17 mouse cellular contexts compared by ENCODE assay signal in the genomic region with DNA sequence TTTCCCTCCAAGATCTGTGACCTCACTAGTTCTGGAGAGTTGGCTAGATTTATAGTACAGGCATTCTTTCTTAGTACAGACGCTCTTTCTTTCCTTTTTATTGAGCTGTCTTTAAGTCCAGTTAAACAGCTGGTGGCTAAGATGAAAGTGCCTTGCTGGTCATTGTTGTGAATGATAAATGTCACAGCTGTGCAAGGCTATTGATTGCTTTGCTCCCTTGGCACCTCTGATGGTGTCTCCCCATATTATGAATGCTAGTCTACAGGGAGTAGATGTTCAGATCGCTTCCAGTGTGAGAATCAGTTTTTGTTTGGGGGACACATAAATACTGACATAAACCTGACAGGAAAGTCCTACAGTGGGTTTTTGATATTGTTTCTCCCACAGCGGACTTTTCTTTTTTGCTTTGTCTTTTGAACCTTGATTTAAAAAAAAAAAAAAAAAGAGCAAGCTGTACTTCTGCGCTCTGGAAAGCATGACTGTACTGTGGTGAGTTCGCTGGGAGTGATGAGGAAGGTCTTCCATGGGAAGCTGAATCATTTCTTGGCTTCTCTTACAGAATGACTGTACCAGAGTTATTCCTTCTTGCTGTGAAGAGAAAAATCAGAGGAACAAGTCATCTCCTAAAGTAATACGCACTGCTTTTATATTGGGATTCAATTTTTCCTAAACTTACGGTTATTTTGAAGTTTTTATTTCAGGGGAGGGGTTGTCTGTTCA.
DNase-seq lines count a peak whose midpoint lies in the region; ATAC-seq and TF ChIP-seq lines count a peak whose summit lies in the region.
"Had no signal": no experiment of that assay in that cellular context is flagged by ENCODE, and none has a peak within 500 bp of the region (broad histone marks: within the 10 kb centered on the region; RNA-seq: fewer than 3 reads in every experiment).

No protein-coding gene starts in this region.

- no peaks in the 10 kb centered on the region for H3K27me3 ChIP-seq in lung, embryonic 16.5 days (ENCODE audit: control insufficient read depth, insufficient read depth, low read depth, low read length)
- H3K27me3 ChIP-seq: CH12.LX; forebrain, embryonic 12.5 days; liver, embryonic 12.5 days had no signal

- no peak overlapping the region for H3K9ac ChIP-seq in lung, embryonic 16.5 days (ENCODE audit: low read length)
- H3K9ac ChIP-seq: forebrain, embryonic 12.5 days; liver, embryonic 12.5 days had no signal

- TF ChIP-seq CTCF in lung, adult 2 months (IDR thresholded peaks at IDR 0.05; ENCODE audit: insufficient read depth, low read length): no peak

- H3K4me2 ChIP-seq in lung, embryonic 16.5 days (ENCODE audit: low read depth, low read length): no peak overlapping the region
- H3K4me2 ChIP-seq: forebrain, embryonic 12.5 days; liver, embryonic 12.5 days had no signal

- H3K27ac ChIP-seq in lung, embryonic 16.5 days (ENCODE audit: low read length): no peak overlapping the region
- H3K27ac ChIP-seq in macrophage: peak overlapping the region; percentile 24
- H3K27ac ChIP-seq: embryonic facial prominence, embryonic 10.5 days; forebrain, embryonic 12.5 days; liver, embryonic 12.5 days had no signal

- peak; percentile 95 for DNase-seq in heart, adult 11 months
- no peak for DNase-seq in heart, adult 8-10 months (ENCODE audit: low spot score)
- no peak for DNase-seq in lung, adult 2 months
- DNase-seq in NIH3T3 (ENCODE audit: low read depth): peak; percentile 88
- DNase-seq in B cell, adult 2 months: no peak
- DNase-seq in left cerebral cortex, postnatal 36 days (ENCODE audit: low spot score in 2 of 2): no peak
- DNase-seq: adrenal gland, postnatal 25 days; cerebellum, adult 11-12 months; gastrocnemius, postnatal 14 days; heart, postnatal 4 days had no signal

- 74% methylated on average over 7 of the region's 7 CpGs for WGBS in lung, embryonic 16.5 days
- WGBS in lung, adult 2 months: 62% methylated on average over 7 of the region's 7 CpGs
- 88% methylated on average over 7 of the region's 7 CpGs for WGBS in macrophage (ENCODE audit: missing documents)

- peak; percentile 45; the same call in 1 of the 2 replicates for ATAC-seq in lung, embryonic 16.5 days (ENCODE audit: low read depth)
- ATAC-seq: liver, embryonic 12.5 days; midbrain, embryonic 16.5 days had no signal

- H3K9me3 ChIP-seq in lung, embryonic 16.5 days (ENCODE audit: control insufficient read depth, low read length): no peaks in the 10 kb centered on the region
- H3K9me3 ChIP-seq: embryonic facial prominence, embryonic 10.5 days; forebrain, embryonic 12.5 days; liver, embryonic 12.5 days had no signal

- H3K4me1 ChIP-seq in lung, embryonic 16.5 days (replicated peaks; ENCODE audit: control insufficient read depth, insufficient read depth, low read length): no peaks in the 10 kb centered on the region
- H3K4me1 ChIP-seq in lung, adult 2 months (ENCODE audit: control insufficient read depth, insufficient read depth, low read length): peaks cover 13% of the 10 kb centered on the region

- H3K36me3 ChIP-seq in lung, embryonic 16.5 days (ENCODE audit: control insufficient read depth, insufficient read depth, low read length): no peaks in the 10 kb centered on the region
- H3K36me3 ChIP-seq in macrophage (ENCODE audit: inconsistent target): no peaks in the 10 kb centered on the region
- H3K36me3 ChIP-seq: embryonic facial prominence, embryonic 10.5 days; forebrain, embryonic 12.5 days had no signal

- H3K4me3 ChIP-seq in lung, embryonic 16.5 days (ENCODE audit: low read length): no peak overlapping the region
- no peak overlapping the region for H3K4me3 ChIP-seq in lung, adult 2 months (replicated peaks; ENCODE audit: extremely low read depth, low read depth, low read length)
- H3K4me3 ChIP-seq in macrophage (ENCODE audit: inconsistent target): no peak overlapping the region
- H3K4me3 ChIP-seq: embryonic facial prominence, embryonic 10.5 days; forebrain, embryonic 12.5 days; liver, embryonic 12.5 days had no signal

- TF ChIP-seq POLR2A in lung, adult 2 months (IDR thresholded peaks at IDR 0.05; ENCODE audit: borderline replicate concordance, extremely low read depth, low read depth, low read length): no peak

- no peaks in the 10 kb centered on the region for H3K79me2 ChIP-seq in macrophage (ENCODE audit: inconsistent target)

- intact Hi-C loops in left cerebral cortex, postnatal 36 days (cut with DNase I): no loop called here

Comparison
In these comparisons a context has a peak if more than half of its experiments do, and no peak if none do; other contexts are left out.
1. DNase-seq: peak in heart, adult 11 months (single experiment) and NIH3T3 (single experiment); none in heart, adult 8-10 months (single experiment), lung, adult 2 months (single experiment), B cell, adult 2 months (0 of 2) and left cerebral cortex, postnatal 36 days (0 of 2).